In genomic region chr9:67766948-67767347, GRCm38 (mm10) we compare ENCODE assay signal across 21 mouse cellular contexts. TPM values are rescaled to one million over a fixed set of nuclear protein-coding genes. Genes with fewer than 3 reads are reported as not detected.
DNase-seq lines count a peak whose midpoint lies in the region; ATAC-seq and TF ChIP-seq lines count a peak whose summit lies in the region.
"Had no signal": no experiment of that assay in that cellular context is flagged by ENCODE, and none has a peak within 500 bp of the region (broad histone marks: within the 10 kb centered on the region; RNA-seq: fewer than 3 reads in every experiment).

No protein-coding gene starts in this region.

- no peak overlapping the region for H3K9ac ChIP-seq in heart, adult 2 months (ENCODE audit: low read depth, low read length)
- H3K9ac ChIP-seq in heart, embryonic 16.5 days (ENCODE audit: low read length) = no peak overlapping the region
- H3K9ac ChIP-seq: embryonic facial prominence, embryonic 12.5 days; forebrain, postnatal 0 days; lung, embryonic 15.5 days had no signal

- no peak for TF ChIP-seq CTCF in heart, adult 2 months (IDR thresholded peaks at IDR 0.05)
- TF ChIP-seq CTCF in thymus, adult 2 months (IDR thresholded peaks at IDR 0.05; ENCODE audit: borderline replicate concordance, control insufficient read depth, extremely low read depth, insufficient read depth, low read length, poor library complexity) = no peak

- no peak overlapping the region for H3K4me3 ChIP-seq in heart, adult 2 months
- H3K4me3 ChIP-seq in heart, embryonic 16.5 days (ENCODE audit: low read length) = no peak overlapping the region
- H3K4me3 ChIP-seq in thymus, adult 2 months (ENCODE audit: control insufficient read depth, insufficient read depth, low read length) = no peak overlapping the region
- H3K4me3 ChIP-seq: embryonic facial prominence, embryonic 12.5 days; gastrocnemius, adult 2 months; lung, embryonic 15.5 days had no signal

- peak overlapping the region; percentile 71 for H3K27ac ChIP-seq in heart, adult 2 months
- peak overlapping the region; percentile 79 for H3K27ac ChIP-seq in heart, embryonic 16.5 days (ENCODE audit: low read length)
- H3K27ac ChIP-seq in thymus, adult 2 months (ENCODE audit: control insufficient read depth, insufficient read depth, low read length) = no peak overlapping the region
- H3K27ac ChIP-seq: embryonic facial prominence, embryonic 12.5 days; gastrocnemius, adult 2 months; hindbrain, postnatal 0 days; lung, embryonic 15.5 days had no signal

- peak; percentile 30 for DNase-seq in embryo, embryonic 9.5 days (ENCODE audit: extremely low spot score)
- DNase-seq in embryo, embryonic 11 days = no peak
- DNase-seq in ES-CJ7 (ENCODE audit: low read depth, low spot score) = peak; percentile 72
- peak in 1 of 2 experiments; percentile 38 for DNase-seq in heart, adult 2 months
- no peak for DNase-seq in kidney, postnatal 25 days
- no peak for DNase-seq in thymus, adult 2 months
- DNase-seq: forebrain, postnatal 0 days; gastrocnemius, adult 2 months; layer of hippocampus, postnatal 36 days; midbrain, embryonic 14.5 days; thymus, postnatal 36 days had no signal

- no peak; the same call in 1 of the 2 replicates for ATAC-seq in heart, embryonic 16.5 days (replicated peaks; ENCODE audit: extremely low read depth, insufficient read depth, low FRiP score)
- ATAC-seq in inflammation-experienced regulatory T-cells, adult 6 months = no peak
- ATAC-seq: forebrain, postnatal 0 days; hindbrain, postnatal 0 days; Patski had no signal

- no peaks in the 10 kb centered on the region for H3K27me3 ChIP-seq in heart, adult 2 months (ENCODE audit: control insufficient read depth, insufficient read depth, low read length)
- no peaks in the 10 kb centered on the region; the same call in 1 of the 2 replicates for H3K27me3 ChIP-seq in heart, embryonic 16.5 days (ENCODE audit: control insufficient read depth, insufficient read depth, low read length)
- H3K27me3 ChIP-seq in thymus, adult 2 months (ENCODE audit: control insufficient read depth, insufficient read depth, low read length) = no peaks in the 10 kb centered on the region
- H3K27me3 ChIP-seq: embryonic facial prominence, embryonic 12.5 days; lung, embryonic 15.5 days had no signal

- intact Hi-C loops in heart, adult 2 months (cut with DNase I) = no loop called here

- no peak; the same call in 1 of the 2 replicates for TF ChIP-seq POLR2A in heart, adult 2 months (IDR thresholded peaks at IDR 0.05; ENCODE audit: insufficient read depth, low read depth, low read length)
- no peak for TF ChIP-seq POLR2A in thymus, adult 2 months (IDR thresholded peaks at IDR 0.05; ENCODE audit: control insufficient read depth, extremely low read depth, insufficient read depth, low read length, poor library complexity)

- TF ChIP-seq EP300 in heart, adult 2 months (IDR thresholded peaks at IDR 0.05; ENCODE audit: insufficient read depth, low read depth, low read length) = no peak

- no peaks in the 10 kb centered on the region for H3K79me2 ChIP-seq in heart, adult 2 months (replicated peaks; ENCODE audit: control insufficient read depth, insufficient read depth, low read length)

- H3K9me3 ChIP-seq in heart, embryonic 16.5 days (replicated peaks; ENCODE audit: control insufficient read depth, low read length) = peaks cover 4% of the 10 kb centered on the region
- H3K9me3 ChIP-seq: embryonic facial prominence, embryonic 12.5 days; lung, embryonic 15.5 days had no signal

- 33% methylated on average over 3 of the region's 3 CpGs for WGBS in heart, adult 2 months
- 45% methylated on average over 3 of the region's 3 CpGs for WGBS in heart, embryonic 16.5 days
- 67% methylated on average over 3 of the region's 3 CpGs for WGBS in thymus, adult 2 months

- H3K4me1 ChIP-seq in heart, adult 2 months (ENCODE audit: control insufficient read depth, insufficient read depth, low read length) = peaks cover 1% of the 10 kb centered on the region; the same call in 1 of the 2 replicates
- peaks cover 17% of the 10 kb centered on the region for H3K4me1 ChIP-seq in heart, embryonic 16.5 days (ENCODE audit: control insufficient read depth, insufficient read depth, low read length)
- H3K4me1 ChIP-seq in thymus, adult 2 months (replicated peaks; ENCODE audit: control insufficient read depth, insufficient read depth, low read length) = no peaks in the 10 kb centered on the region
- H3K4me1 ChIP-seq: embryonic facial prominence, embryonic 12.5 days had no signal

- peaks cover 8% of the 10 kb centered on the region; the same call in 1 of the 2 replicates for H3K36me3 ChIP-seq in heart, adult 2 months (ENCODE audit: control insufficient read depth, insufficient read depth, low read length)
- no peaks in the 10 kb centered on the region for H3K36me3 ChIP-seq in heart, embryonic 16.5 days (ENCODE audit: control insufficient read depth, insufficient read depth)
- H3K36me3 ChIP-seq in thymus, adult 2 months (ENCODE audit: control insufficient read depth, insufficient read depth, low read length) = no peaks in the 10 kb centered on the region
- H3K36me3 ChIP-seq: embryonic facial prominence, embryonic 12.5 days; lung, embryonic 15.5 days had no signal

- H3K4me2 ChIP-seq in heart, embryonic 16.5 days (ENCODE audit: low read depth, low read length) = no peak overlapping the region
- H3K4me2 ChIP-seq: embryonic facial prominence, embryonic 12.5 days; liver, embryonic 11.5 days; lung, embryonic 15.5 days had no signal

RNA-seq across cellular contexts. Expression of gene C2cd4b, which starts 7.7 kb away (rescaled TPM):
- total RNA-seq in heart, adult 2 months (2021) = 1 to 10 TPM in 1 of 2 experiments, under 1 TPM in 1; 0.73 to 1.5 TPM
- 0.53 and 1.0 TPM in 2 replicates for polyA plus RNA-seq in heart, adult 2 months (2012; rRNA removed)
- polyA plus RNA-seq in heart, embryonic 16.5 days (2015; fragmentation: Nextera tagmentation; extraction: Ambion mirVana) = 0.18 and 0.59 TPM in 2 replicates
- polyA plus RNA-seq in inflammation-experienced regulatory T-cells, adult 6 months (2017; shearing (Covaris generic)) = not detected
- polyA plus RNA-seq in thymus, adult 2 months (2012; rRNA removed) = 1.7 and 2.7 TPM in 2 replicates
- total RNA-seq: gastrocnemius, adult 2 months; granulocyte monocyte progenitor cell, adult 5-6 weeks; megakaryocyte progenitor cell, adult 5-6 weeks; neutrophil, adult 5-6 weeks had no signal
- polyA plus RNA-seq: liver, embryonic 11.5 days had no signal

Comparison
In these comparisons a context has a peak if more than half of its experiments do, and no peak if none do; other contexts are left out.
1. DNase-seq: peak in embryo, embryonic 9.5 days (single experiment) and ES-CJ7 (single experiment); none in embryo, embryonic 11 days (single experiment), kidney, postnatal 25 days (0 of 2) and thymus, adult 2 months (single experiment).